Mouse (Mus musculus) heart, postnatal 0 days (tissue): ENCODE data around the gene Agbl4. TPM values are rescaled to one million over a fixed set of nuclear protein-coding genes. Genes with fewer than 3 reads are reported as not detected.
A peak's percentile ranks its signal among the peaks of the same experiment; 100 is the strongest.

Source experiments
- ATAC-seq: fragments of 200-750 bp; cut with Nextera tagmentation; 2 replicates; pipeline ENCODE4 v1.8.0; 2017; ENCODE audit warnings: low read depth, moderate number of reproducible peaks, moderate library complexity; ENCODE audit not compliant: insufficient read depth
- DNase-seq: peaks from one replicate; pipeline ENCODE4 v3.0.0-alpha.2; 2016; ENCODE audit warnings: low spot score
- H3K27ac ChIP-seq: fragments of 300-500 bp; sonication (generic); 2 replicates; pipeline ENCODE4 v1.5.1; 2014; ENCODE audit warnings: low read depth, mild to moderate bottlenecking
- H3K27me3 ChIP-seq: fragments of 300-500 bp; sonication (generic); 2 replicates; pipeline ENCODE4 v1.6.1; 2014; ENCODE audit warnings: low read length, mixed read lengths; ENCODE audit not compliant: control insufficient read depth, insufficient read depth
- H3K36me3 ChIP-seq: fragments of 300-500 bp; sonication (generic); replicated peaks from 2 replicates; pipeline ENCODE4 v1.6.1; 2014; ENCODE audit warnings: low read length, mixed read lengths; ENCODE audit not compliant: control insufficient read depth, insufficient read depth
- H3K4me1 ChIP-seq: fragments of 300-500 bp; sonication (generic); 2 replicates; pipeline ENCODE4 v1.6.1; 2014; ENCODE audit warnings: antibody characterized with exemption; ENCODE audit not compliant: control insufficient read depth, insufficient read depth
- H3K4me2 ChIP-seq: fragments of 300-500 bp; sonication (generic); 2 replicates; pipeline ENCODE4 v1.6.1; 2014; ENCODE audit warnings: low read depth, mild to moderate bottlenecking, low read length, moderate library complexity
- H3K4me3 ChIP-seq: fragments of 300-500 bp; sonication (generic); 2 replicates; pipeline ENCODE4 v1.5.1; 2014; ENCODE audit warnings: low read depth, low read length
- H3K9ac ChIP-seq: fragments of 300-500 bp; sonication (generic); replicated peaks from 2 replicates; pipeline ENCODE4 v1.6.1; 2014; ENCODE audit warnings: low read depth, low read length, mixed read lengths
- H3K9me3 ChIP-seq: fragments of 300-500 bp; sonication (generic); replicated peaks from 2 replicates; pipeline ENCODE4 v1.6.1; 2016; ENCODE audit warnings: low read length; ENCODE audit not compliant: control insufficient read depth
- CTCF ChIP-seq: IDR thresholded peaks from 2 replicates; pipeline ENCODE4 v1.5.1; 2016; ENCODE audit warnings: antibody characterized with exemption, control low read depth, low read depth
- EP300 ChIP-seq: IDR thresholded peaks from 2 replicates; pipeline ENCODE4 v1.6.1; 2016; ENCODE audit warnings: antibody characterized with exemption, low read depth
- WGBS: fragments of 180-500 bp; shearing (Covaris S2); extraction: QIAGEN DNeasy Blood & Tissue Kit; methylation state at CpG from one replicate; pipeline ENCODE4 v1.1.7; 2014; 5-methylcytosine and 5-hydroxymethylcytosine counted together
- polyA plus RNA-seq: library from polyadenylated mRNA; unstranded; fragments of >200 nt; fragmentation: Nextera tagmentation; extraction: Ambion mirVana; gene quantifications from 2 replicates; pipeline ENCODE4 v1.2.1, GENCODE M21; 2015
- total RNA-seq: library from RNA; depleted of rRNA; stranded (reverse); fragments of >200 nt; gene quantifications from 2 replicates; pipeline ENCODE4 v1.2.3, GENCODE M21; 2014; ENCODE audit warnings: low replicate concordance; rRNA removed

The Agbl4 gene
- total and polyA plus RNA-seq, 2 experiments from 2014 or later, result 0.55 TPM; not detected in 1

DNA sequence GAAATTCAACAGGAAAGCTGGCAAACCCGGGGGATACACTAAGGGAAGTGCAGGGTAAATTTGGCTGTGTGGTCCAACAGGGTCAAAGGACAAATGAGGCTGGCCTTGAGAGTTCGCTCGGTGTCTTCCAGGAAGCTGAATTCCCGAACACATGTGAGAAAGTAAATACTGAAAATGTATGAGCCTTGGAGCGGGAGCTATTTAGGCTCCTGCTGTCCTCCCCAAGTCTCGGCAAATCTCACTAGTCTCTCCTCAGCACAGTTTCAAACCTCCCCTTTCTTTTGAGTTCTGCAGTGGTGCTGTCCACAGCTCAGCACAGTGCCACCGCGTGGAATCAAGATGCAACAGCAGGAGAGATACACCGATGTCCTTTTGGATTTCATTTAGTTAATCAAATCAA is 1289.5 kb downstream of the Agbl4 start:
- no peak for TF ChIP-seq EP300
- peak; percentile 81 for TF ChIP-seq CTCF
- Histone ChIP-seq H3K9ac (no peak overlapping the region), H3K36me3 (no peaks in the 10 kb centered on the region), H3K27ac (no peak overlapping the region), H3K4me3 (peak overlapping the region; percentile 35), H3K4me2 (peak overlapping the region; percentile 71), H3K9me3 (no peaks in the 10 kb centered on the region), H3K27me3 (no peaks in the 10 kb centered on the region), H3K4me1 (peaks cover 8% of the 10 kb centered on the region)
- WGBS, result 7% methylated on average over 9 of the region's 9 CpGs
- peak; percentile 68 for ATAC-seq
- peak; percentile 58 for DNase-seq

DNA sequence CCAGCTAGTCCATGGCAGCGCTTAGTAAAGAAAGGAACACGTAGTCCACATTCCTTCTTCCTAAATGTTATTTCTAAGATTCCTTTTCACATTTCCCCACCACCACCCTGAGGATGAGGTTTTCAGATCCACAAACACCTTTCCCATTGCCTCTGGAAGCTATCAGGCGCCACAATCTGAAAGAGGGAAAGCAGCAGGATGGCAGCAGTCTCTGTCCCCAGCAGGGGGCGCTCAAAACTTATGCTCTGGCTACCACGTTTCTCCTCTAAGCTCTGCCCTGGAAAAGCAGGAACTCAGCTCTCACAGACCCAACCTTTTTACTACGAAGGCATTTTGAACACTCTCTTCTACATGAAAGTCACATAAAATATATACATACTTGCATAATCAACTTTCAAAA is 1290.2 kb downstream of the Agbl4 start:
- ATAC-seq (peak; percentile 59; the same call in 1 of the 2 replicates), DNase-seq (peak; percentile 77)
- Histone ChIP-seq H3K4me2 (peak overlapping the region; percentile 71), H3K9ac (0 out of 2 replicates have a peak overlapping the region, but pooled peaks have one; percentile 7), H3K4me3 (peak overlapping the region; percentile 35), H3K27ac (no peak overlapping the region), H3K27me3 (no peaks in the 10 kb centered on the region), H3K36me3 (no peaks in the 10 kb centered on the region), H3K4me1 (peaks cover 8% of the 10 kb centered on the region), H3K9me3 (no peaks in the 10 kb centered on the region)
- WGBS, result 12% methylated on average over 6 of the region's 6 CpGs
- TF ChIP-seq CTCF (peak; percentile 87), EP300 (no peak)

DNA sequence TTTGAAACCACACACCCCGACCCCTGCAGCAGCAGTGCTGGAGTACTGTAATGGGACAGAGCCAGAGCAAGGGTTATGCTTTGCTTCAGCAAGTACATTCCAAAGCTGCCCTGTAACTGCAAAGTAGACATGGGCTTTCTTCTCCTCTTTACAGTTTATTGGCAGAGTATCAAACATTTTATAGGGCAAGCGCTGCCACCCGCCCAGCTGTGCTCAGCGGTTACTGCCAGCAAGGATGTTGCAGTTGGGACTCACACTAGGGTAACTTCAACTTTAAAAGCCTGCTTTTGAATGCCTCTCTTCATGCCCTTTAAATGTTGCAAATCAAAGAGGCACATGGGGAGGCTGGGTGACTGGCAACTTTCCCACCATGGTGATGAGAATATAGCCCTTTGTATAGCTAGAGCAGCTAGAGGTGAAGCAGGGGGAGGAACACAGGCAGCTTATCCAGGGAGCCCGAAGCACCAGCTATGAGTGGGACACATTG is 1293.6 kb downstream of the Agbl4 start:
- H3K9ac ChIP-seq, result no peak overlapping the region
- peak overlapping the region; percentile 11; the same call in 1 of the 2 replicates for H3K27ac ChIP-seq
- no peak overlapping the region for H3K4me3 ChIP-seq
- DNase-seq, result peak; percentile 26
- ATAC-seq, result peak; percentile 34
- peaks cover 8% of the 10 kb centered on the region for H3K4me1 ChIP-seq
- H3K36me3 ChIP-seq, result no peaks in the 10 kb centered on the region
- H3K4me2 ChIP-seq, result no peak overlapping the region
- H3K9me3 ChIP-seq, result no peaks in the 10 kb centered on the region
- WGBS, result 28% methylated on average over 5 of the region's 5 CpGs
- H3K27me3 ChIP-seq, result no peaks in the 10 kb centered on the region
- TF ChIP-seq CTCF (no peak), EP300 (no peak)

GRCm38 (mm10) chr4:111701381-111701780 is 1303.9 kb downstream of the Agbl4 start:
- H3K27me3 ChIP-seq, result no peaks in the 10 kb centered on the region
- no peak overlapping the region for H3K4me2 ChIP-seq
- no peak for TF ChIP-seq EP300
- no peak for TF ChIP-seq CTCF
- H3K27ac ChIP-seq, result no peak overlapping the region
- no peak overlapping the region for H3K4me3 ChIP-seq
- no peaks in the 10 kb centered on the region for H3K4me1 ChIP-seq
- ATAC-seq (no peak), DNase-seq (no peak)
- H3K9ac ChIP-seq, result no peak overlapping the region
- H3K9me3 ChIP-seq, result no peaks in the 10 kb centered on the region
- WGBS, result 50% methylated on average over 1 of the region's 1 CpGs
- H3K36me3 ChIP-seq, result no peaks in the 10 kb centered on the region

- Histone ChIP-seq H3K27ac (no peak overlapping the region), H3K9ac (no peak overlapping the region), H3K4me2 (no peak overlapping the region), H3K9me3 (no peaks in the 10 kb centered on the region), H3K36me3 (no peaks in the 10 kb centered on the region), H3K4me1 (no peaks in the 10 kb centered on the region), H3K27me3 (no peaks in the 10 kb centered on the region), H3K4me3 (no peak overlapping the region)
- ATAC-seq (no peak), DNase-seq (no peak)
- no peak for TF ChIP-seq EP300
- TF ChIP-seq CTCF, result no peak
- 84% methylated on average over 2 of the region's 2 CpGs for WGBS
Observed at GRCm38 (mm10) chr4:111704126-111704525, 1306.7 kb downstream of the Agbl4 start.

DNA sequence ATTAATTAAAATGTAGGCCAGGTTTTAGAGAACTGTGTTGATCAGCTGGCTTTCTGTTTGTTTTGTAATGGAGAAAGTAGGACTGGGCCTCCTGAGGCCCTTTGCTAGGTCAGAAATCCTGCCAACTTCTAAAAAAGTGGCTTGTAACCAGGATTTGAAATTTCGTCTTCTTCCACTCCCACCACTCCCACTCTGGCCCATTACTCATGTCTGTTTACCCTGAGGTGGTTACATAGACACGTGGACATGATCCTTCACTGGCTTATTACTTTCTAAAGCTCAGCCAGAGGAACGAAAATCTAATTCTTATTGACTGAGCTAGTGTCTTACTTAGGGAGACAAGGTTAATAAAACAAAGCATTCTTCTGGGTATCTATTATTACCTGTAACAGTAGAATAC is 1307.5 kb downstream of the Agbl4 start:
- 74% methylated on average over 3 of the region's 3 CpGs for WGBS
- H3K9me3 ChIP-seq, result no peaks in the 10 kb centered on the region
- no peaks in the 10 kb centered on the region for H3K4me1 ChIP-seq
- no peak for ATAC-seq
- DNase-seq, result no peak
- H3K36me3 ChIP-seq, result no peaks in the 10 kb centered on the region
- H3K27me3 ChIP-seq, result no peaks in the 10 kb centered on the region
- no peak overlapping the region for H3K9ac ChIP-seq
- H3K4me2 ChIP-seq, result no peak overlapping the region
- TF ChIP-seq EP300 (no peak), CTCF (no peak)
- no peak overlapping the region for H3K4me3 ChIP-seq
- H3K27ac ChIP-seq, result no peak overlapping the region

Other genes starting within 250 kb of the Agbl4 start
- 1.9 TPM in 1 of 2 replicates, not detected in the other for gene Elavl4, start 45.8 kb upstream of the Agbl4 start, total RNA-seq
- 0.98 and 1.5 TPM in 2 replicates for gene Elavl4, start 45.8 kb upstream of the Agbl4 start, polyA plus RNA-seq